Mouse (Mus musculus) hindbrain, postnatal 0 days (tissue): ENCODE measurements around the gene Kif1bp. TPM values are rescaled to one million over a fixed set of nuclear protein-coding genes. Genes with fewer than 3 reads are reported as not detected.

Source experiments
- ATAC-seq: fragments of 200-750 bp; cut with Nextera tagmentation; 2 replicates; pipeline ENCODE4 v1.8.0; 2017; ENCODE audit warnings: mild to moderate bottlenecking, moderate TSS enrichment, moderate library complexity
- DNase-seq: peaks from one replicate; pipeline ENCODE4 v3.0.0-alpha.2; 2015; ENCODE audit warnings: low spot score
- H3K27ac ChIP-seq: fragments of 300-500 bp; sonication (generic); 2 replicates; pipeline ENCODE4 v1.5.1; 2014; ENCODE audit warnings: mild to moderate bottlenecking
- H3K27me3 ChIP-seq: fragments of 300-500 bp; sonication (generic); 2 replicates; pipeline ENCODE4 v1.6.1; 2014; ENCODE audit warnings: low read length, mixed read lengths; ENCODE audit not compliant: insufficient read depth
- H3K36me3 ChIP-seq: fragments of 300-500 bp; sonication (generic); 2 replicates; pipeline ENCODE4 v1.6.1; 2014; ENCODE audit warnings: low read length, mixed read lengths; ENCODE audit not compliant: insufficient read depth
- H3K4me1 ChIP-seq: fragments of 300-500 bp; sonication (generic); 2 replicates; pipeline ENCODE4 v1.6.1; 2014; ENCODE audit warnings: antibody characterized with exemption, low read length, mixed read lengths; ENCODE audit not compliant: insufficient read depth
- H3K4me2 ChIP-seq: fragments of 300-500 bp; sonication (generic); 2 replicates; pipeline ENCODE4 v1.6.1; 2014; ENCODE audit warnings: low read depth, mild to moderate bottlenecking, low read length, moderate library complexity, mixed read lengths
- H3K4me3 ChIP-seq: fragments of 300-500 bp; sonication (generic); 2 replicates; pipeline ENCODE4 v1.5.1; 2014; ENCODE audit warnings: low read length
- H3K9ac ChIP-seq: fragments of 300-500 bp; sonication (generic); replicated peaks from 2 replicates; pipeline ENCODE4 v1.6.1; 2014; ENCODE audit warnings: mild to moderate bottlenecking, low read length, moderate library complexity, mixed read lengths
- H3K9me3 ChIP-seq: fragments of 300-500 bp; sonication (generic); 2 replicates; pipeline ENCODE4 v1.6.1; 2016; ENCODE audit warnings: low read length, mixed read lengths
- CTCF ChIP-seq: IDR thresholded peaks from 2 replicates; pipeline ENCODE4 v1.5.1; 2016; ENCODE audit warnings: antibody characterized with exemption, control low read depth, low read depth
- WGBS: fragments of 180-500 bp; shearing (Covaris S2); extraction: QIAGEN DNeasy Blood & Tissue Kit; methylation state at CpG from one replicate; pipeline ENCODE4 v1.1.7; 2014; 5-methylcytosine and 5-hydroxymethylcytosine counted together
- polyA plus RNA-seq: library from polyadenylated mRNA; unstranded; fragments of >200 nt; fragmentation: Nextera tagmentation; extraction: Ambion mirVana; gene quantifications from 2 replicates; pipeline ENCODE4 v1.2.1, GENCODE M21; 2015
- total RNA-seq: library from RNA; depleted of rRNA; stranded (reverse); fragments of >200 nt; gene quantifications from 2 replicates; pipeline ENCODE4 v1.2.3, GENCODE M21; 2014

The Kif1bp gene
- total and polyA plus RNA-seq, 2 experiments from 2014 or later, result 69.6 to 78.2 TPM

GRCm38 (mm10) chr10:62540800-62541199, 37.5 kb downstream of the Kif1bp start:
- Histone ChIP-seq H3K36me3 (no peaks in the 10 kb centered on the region), H3K4me3 (no peak overlapping the region), H3K4me1 (no peaks in the 10 kb centered on the region), H3K9ac (no peak overlapping the region), H3K9me3 (no peaks in the 10 kb centered on the region), H3K27me3 (no peaks in the 10 kb centered on the region), H3K27ac (no peak overlapping the region), H3K4me2 (no peak overlapping the region)
- no peak for TF ChIP-seq CTCF
- WGBS, result 72% methylated on average over 3 of the region's 3 CpGs
- ATAC-seq (no peak), DNase-seq (no peak)

DNA sequence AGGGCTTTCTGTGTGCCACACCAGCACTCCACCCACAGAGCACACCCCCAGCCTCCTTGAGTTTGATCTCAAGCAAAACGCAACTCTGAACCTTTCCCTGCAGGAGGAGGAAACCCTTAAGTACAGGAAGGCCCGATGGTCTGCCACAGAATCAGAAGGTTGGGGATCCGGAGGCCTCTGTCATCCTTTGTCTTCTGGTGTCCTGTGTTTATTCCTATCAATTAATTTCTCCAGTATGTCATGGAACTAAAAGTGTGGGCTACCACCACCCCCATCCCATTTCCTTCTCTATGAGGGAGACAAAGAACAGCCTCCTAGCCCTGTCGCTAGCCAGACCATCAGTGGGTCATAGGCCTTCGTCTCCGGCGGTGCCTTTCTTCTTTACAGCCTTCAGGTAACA, 43.7 kb downstream of the Kif1bp start:
- no peaks in the 10 kb centered on the region for H3K4me1 ChIP-seq
- H3K9me3 ChIP-seq, result no peaks in the 10 kb centered on the region
- no peak overlapping the region for H3K4me2 ChIP-seq
- no peak for DNase-seq
- no peak overlapping the region for H3K27ac ChIP-seq
- no peak overlapping the region for H3K4me3 ChIP-seq
- 87% methylated on average over 7 of the region's 7 CpGs for WGBS
- no peaks in the 10 kb centered on the region for H3K27me3 ChIP-seq
- H3K36me3 ChIP-seq, result no peaks in the 10 kb centered on the region
- H3K9ac ChIP-seq, result no peak overlapping the region
- no peak for ATAC-seq
- TF ChIP-seq CTCF, result no peak

DNA sequence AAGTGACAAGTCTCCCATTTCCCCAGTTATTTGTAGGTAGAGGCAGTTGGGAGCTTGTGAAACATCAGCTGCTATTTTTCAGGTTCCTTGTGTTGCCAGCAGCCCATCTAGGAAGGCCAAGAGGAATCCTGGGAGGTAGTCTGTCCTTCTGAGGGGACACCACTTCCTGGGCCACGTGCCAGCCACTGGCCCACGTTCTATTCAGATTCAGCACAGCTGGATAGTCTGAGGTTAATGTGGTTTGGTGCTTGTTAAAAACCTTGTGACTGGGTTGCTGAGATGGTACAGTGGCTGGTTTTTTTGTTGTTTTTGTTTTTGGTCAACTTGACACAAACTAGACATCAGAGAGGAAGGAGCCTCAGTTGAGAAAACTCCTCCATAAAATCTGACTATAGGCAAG, 45.4 kb downstream of the Kif1bp start:
- Histone ChIP-seq H3K4me3 (no peak overlapping the region), H3K36me3 (no peaks in the 10 kb centered on the region), H3K4me1 (no peaks in the 10 kb centered on the region), H3K27ac (no peak overlapping the region), H3K9ac (no peak overlapping the region), H3K9me3 (no peaks in the 10 kb centered on the region), H3K27me3 (no peaks in the 10 kb centered on the region), H3K4me2 (no peak overlapping the region)
- no peak for ATAC-seq
- no peak for DNase-seq
- TF ChIP-seq CTCF, result no peak
- 34% methylated on average over 2 of the region's 2 CpGs for WGBS

DNA sequence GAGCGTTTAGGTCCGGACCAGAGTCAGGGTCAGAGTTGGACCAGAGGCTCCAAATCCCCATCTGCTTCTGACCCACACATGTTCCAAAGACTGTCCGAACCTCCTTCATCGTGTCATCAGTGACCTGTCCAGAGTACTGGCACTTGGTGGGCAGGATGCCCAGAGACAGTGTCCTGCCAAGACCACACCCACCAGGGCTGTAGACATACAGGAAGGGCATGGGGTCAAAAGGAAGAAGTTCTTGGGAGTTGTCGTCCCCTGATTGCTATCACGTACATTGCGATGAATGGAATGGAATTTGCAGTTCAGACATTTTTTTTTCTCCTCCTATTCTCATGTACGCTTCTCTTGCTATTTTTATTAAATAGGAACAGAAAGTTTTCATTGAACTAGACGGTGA, 48.1 kb downstream of the Kif1bp start:
- Histone ChIP-seq H3K27me3 (no peaks in the 10 kb centered on the region), H3K27ac (no peak overlapping the region), H3K9ac (no peak overlapping the region), H3K4me1 (no peaks in the 10 kb centered on the region), H3K4me3 (no peak overlapping the region), H3K36me3 (no peaks in the 10 kb centered on the region), H3K4me2 (no peak overlapping the region), H3K9me3 (no peaks in the 10 kb centered on the region)
- WGBS, result 81% methylated on average over 9 of the region's 9 CpGs
- TF ChIP-seq CTCF, result no peak
- ATAC-seq, result no peak
- DNase-seq, result no peak

DNA sequence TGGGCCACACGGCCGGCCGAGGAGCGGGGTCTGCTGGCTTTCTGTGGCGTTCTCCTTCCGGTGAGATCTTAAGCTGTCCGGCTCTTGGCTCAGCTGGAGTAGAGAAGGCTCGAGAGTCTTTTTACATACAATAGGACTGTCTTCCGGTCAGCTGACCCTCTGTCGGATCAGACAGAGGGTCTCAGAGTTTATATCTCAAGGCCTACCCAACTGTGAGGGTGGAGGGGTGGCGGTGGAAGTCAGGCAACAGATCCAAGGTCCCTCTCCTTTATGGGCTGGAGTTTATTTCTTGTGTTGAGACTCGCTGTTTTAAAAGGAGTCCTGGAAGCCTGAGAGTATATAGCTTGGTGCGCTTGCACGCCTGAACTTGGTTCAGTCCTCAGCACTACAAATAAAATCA, 50.9 kb downstream of the Kif1bp start, which contains the start of gene Srgn:
TSS of gene Srgn (minus strand) at position 101 of the 400 bp plus-strand sequence.
- H3K4me2 ChIP-seq, result no peak within 1 kb of the TSS
- no peak within 1 kb of the TSS for H3K4me3 ChIP-seq
- H3K9me3 ChIP-seq, result no peaks in the 10 kb centered on the region
- no peak within 1 kb of the TSS for H3K27ac ChIP-seq
- no peak for TF ChIP-seq CTCF
- H3K27me3 ChIP-seq, result no peaks in the 10 kb centered on the region
- no peaks in the 10 kb centered on the region for H3K36me3 ChIP-seq
- 83% methylated on average over 14 of the region's 14 CpGs for WGBS
- DNase-seq, result no peak
- no peak for ATAC-seq
- H3K9ac ChIP-seq, result no peak within 1 kb of the TSS
- no peaks in the 10 kb centered on the region for H3K4me1 ChIP-seq

GRCm38 (mm10) chr10:62522346-62522950, 55.8 kb downstream of the Kif1bp start:
- Histone ChIP-seq H3K4me3 (no peak overlapping the region), H3K36me3 (no peaks in the 10 kb centered on the region), H3K9ac (no peak overlapping the region), H3K4me1 (no peaks in the 10 kb centered on the region), H3K27me3 (no peaks in the 10 kb centered on the region), H3K27ac (no peak overlapping the region), H3K9me3 (no peaks in the 10 kb centered on the region), H3K4me2 (no peak overlapping the region)
- 67% methylated on average over 7 of the region's 7 CpGs for WGBS
- no peak for ATAC-seq
- DNase-seq, result no peak
- TF ChIP-seq CTCF, result no peak

GRCm38 (mm10) chr10:62521763-62522162, 56.5 kb downstream of the Kif1bp start:
- H3K9me3 ChIP-seq, result no peaks in the 10 kb centered on the region
- 82% methylated on average over 4 of the region's 4 CpGs for WGBS
- no peaks in the 10 kb centered on the region for H3K4me1 ChIP-seq
- no peak overlapping the region for H3K27ac ChIP-seq
- H3K36me3 ChIP-seq, result no peaks in the 10 kb centered on the region
- no peak for TF ChIP-seq CTCF
- ATAC-seq, result no peak
- no peak overlapping the region for H3K4me2 ChIP-seq
- H3K4me3 ChIP-seq, result no peak overlapping the region
- no peak for DNase-seq
- H3K9ac ChIP-seq, result no peak overlapping the region
- H3K27me3 ChIP-seq, result no peaks in the 10 kb centered on the region
